Mouse (Mus musculus) urinary bladder, postnatal 4 days (tissue): ENCODE results near the gene Evi5l.
A peak's percentile ranks its signal among the peaks of the same experiment; 100 is the strongest.

Experiments
- DNase-seq, 2 experiments: peaks; one replicate each; pipeline ENCODE4 v3.0.0; 2021 to 2022; ENCODE audit warnings: low spot score in 2 of 2

The Evi5l gene

GRCm38 (mm10) chr8:4165852-4166751, at the start of gene Evi5l:
Gene Evi5l (plus strand): TSS chr8:4166567.
- peak; percentile 97 to 98 for DNase-seq

- DNase-seq, result no peak
Measured at GRCm38 (mm10) chr8:4133798-4134197, 32.6 kb upstream of the Evi5l start, which contains the start of gene Cd209g. Gene Cd209g (plus strand): TSS chr8:4134098.

GRCm38 (mm10) chr8:4139660-4140646, 26.4 kb upstream of the Evi5l start:
- peak; percentile 49 to 73 for DNase-seq

GRCm38 (mm10) chr8:4141721-4142120, 24.6 kb upstream of the Evi5l start:
- no peak for DNase-seq

- no peak for DNase-seq
Measured at GRCm38 (mm10) chr8:4147272-4147671, 19.1 kb upstream of the Evi5l start.

GRCm38 (mm10) chr8:4154878-4155277, 11.5 kb upstream of the Evi5l start:
- DNase-seq, result no peak

- DNase-seq, result no peak
Measured at GRCm38 (mm10) chr8:4162786-4163185, 3.6 kb upstream of the Evi5l start.

- no peak for DNase-seq
Measured at GRCm38 (mm10) chr8:4165176-4165851, 1.1 kb upstream of the Evi5l start.

GRCm38 (mm10) chr8:4166881-4167525, 636 bp downstream of the Evi5l start:
- no peak for DNase-seq

GRCm38 (mm10) chr8:4167918-4168317, 1.6 kb downstream of the Evi5l start:
- no peak for DNase-seq

- DNase-seq, result no peak
Measured at GRCm38 (mm10) chr8:4172486-4172885, 6.1 kb downstream of the Evi5l start.

- no peak for DNase-seq
Measured at GRCm38 (mm10) chr8:4174018-4174417, 7.7 kb downstream of the Evi5l start.

- DNase-seq, result no peak
Measured at GRCm38 (mm10) chr8:4183409-4183808, 17.0 kb downstream of the Evi5l start.

- DNase-seq, result no peak
Measured at GRCm38 (mm10) chr8:4186151-4186550, 19.8 kb downstream of the Evi5l start.

GRCm38 (mm10) chr8:4188605-4189004, 22.2 kb downstream of the Evi5l start:
- no peak for DNase-seq

- no peak for DNase-seq
Measured at GRCm38 (mm10) chr8:4189031-4189722, 22.8 kb downstream of the Evi5l start.

- DNase-seq, result no peak
Measured at GRCm38 (mm10) chr8:4192305-4192704, 25.9 kb downstream of the Evi5l start.

GRCm38 (mm10) chr8:4192807-4193587, 26.6 kb downstream of the Evi5l start:
- DNase-seq, result peak; percentile 74 to 90

- DNase-seq, result no peak
Measured at GRCm38 (mm10) chr8:4193588-4193894, 27.2 kb downstream of the Evi5l start.

- no peak for DNase-seq
Measured at GRCm38 (mm10) chr8:4201321-4201720, 35.0 kb downstream of the Evi5l start.
